Mouse (Mus musculus): Measurements from ENCODE around the gene Grin2b.

DNA sequence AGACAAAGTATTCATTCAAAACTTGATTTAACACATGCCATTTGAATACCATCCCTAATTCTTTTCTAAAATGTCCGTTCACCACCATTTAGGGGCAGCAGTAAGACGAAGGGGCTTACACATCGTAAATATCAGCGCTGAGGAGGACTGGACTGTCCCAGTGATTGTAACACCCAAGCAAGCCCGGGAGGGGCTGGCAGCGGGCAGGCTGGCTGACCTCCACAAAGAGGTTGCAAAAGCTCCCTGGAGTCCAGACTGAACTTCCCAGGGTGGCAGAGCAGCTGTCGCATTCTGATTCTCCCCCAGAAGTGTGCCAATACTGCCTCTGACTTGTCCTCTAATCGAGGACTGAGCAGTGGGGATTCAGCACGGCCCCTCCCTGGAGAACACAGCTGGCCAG lies 19.9 kb downstream of the Grin2b start:
- TF ChIP-seq CTCF (IDR thresholded peaks at IDR 0.05; ENCODE audit: low read depth) = no peak
- no peak for TF ChIP-seq EP300 (IDR thresholded peaks at IDR 0.05; ENCODE audit: low read depth)
